Mouse (Mus musculus): ENCODE results near the gene Vmn1r198.

- TF ChIP-seq POLR2A (IDR thresholded peaks at IDR 0.05; ENCODE audit: low read depth, low read length) (no peak), CTCF (IDR thresholded peaks at IDR 0.05; ENCODE audit: borderline replicate concordance, insufficient read depth, low read length) (no peak)
These were observed 36.9 kb downstream of the Vmn1r198 start for GRCm38 (mm10) chr13:22387050-22387449.
